Mouse (Mus musculus): ENCODE results near the gene Dmbt1. TPM values are rescaled to one million over a fixed set of nuclear protein-coding genes. Genes with fewer than 3 reads are reported as not detected.

The Dmbt1 gene
- not detected in 2 replicates for polyA plus RNA-seq (2012; ENCODE audit: insufficient read depth, insufficient read length, missing spikeins)

GRCm38 (mm10) chr7:131031755-131032154 lies at the start of gene Dmbt1:
Dmbt1 (plus strand) TSS chr7:131032053.
- Histone ChIP-seq H3K4me3 (ENCODE audit: insufficient read depth, low read depth, low read length) (no peak within 1 kb of the TSS), H3K4me1 (ENCODE audit: control insufficient read depth, insufficient read depth, insufficient read length, low read length) (no peaks in the 10 kb centered on the region), H3K27ac (replicated peaks; ENCODE audit: low read depth, low read length) (no peak within 1 kb of the TSS)

- Histone ChIP-seq H3K27ac (replicated peaks; ENCODE audit: low read depth, low read length) (no peak overlapping the region), H3K4me1 (ENCODE audit: control insufficient read depth, insufficient read depth, insufficient read length, low read length) (peaks cover 5% of the 10 kb centered on the region; the same call in 1 of the 2 replicates), H3K4me3 (ENCODE audit: insufficient read depth, low read depth, low read length) (no peak overlapping the region)
Observed at GRCm38 (mm10) chr7:130982371-130982770, 49.5 kb upstream of the Dmbt1 start.

- Histone ChIP-seq H3K4me1 (ENCODE audit: control insufficient read depth, insufficient read depth, insufficient read length, low read length) (peaks cover 2% of the 10 kb centered on the region; the same call in 1 of the 2 replicates), H3K27ac (replicated peaks; ENCODE audit: low read depth, low read length) (no peak overlapping the region), H3K4me3 (ENCODE audit: insufficient read depth, low read depth, low read length) (no peak overlapping the region)
Observed at GRCm38 (mm10) chr7:130982881-130983280, 49.0 kb upstream of the Dmbt1 start.

- Histone ChIP-seq H3K27ac (replicated peaks; ENCODE audit: low read depth, low read length) (no peak overlapping the region), H3K4me1 (ENCODE audit: control insufficient read depth, insufficient read depth, insufficient read length, low read length) (no peaks in the 10 kb centered on the region), H3K4me3 (ENCODE audit: insufficient read depth, low read depth, low read length) (no peak overlapping the region)
Observed at GRCm38 (mm10) chr7:130984294-130984693, 47.6 kb upstream of the Dmbt1 start.

- H3K4me1 ChIP-seq (ENCODE audit: control insufficient read depth, insufficient read depth, insufficient read length, low read length), result no peaks in the 10 kb centered on the region
- H3K4me3 ChIP-seq (ENCODE audit: insufficient read depth, low read depth, low read length), result no peak overlapping the region
- H3K27ac ChIP-seq (replicated peaks; ENCODE audit: low read depth, low read length), result no peak overlapping the region
Observed at GRCm38 (mm10) chr7:130985193-130985592, 46.7 kb upstream of the Dmbt1 start.

GRCm38 (mm10) chr7:130985716-130986115 lies 46.1 kb upstream of the Dmbt1 start:
- H3K4me3 ChIP-seq (ENCODE audit: insufficient read depth, low read depth, low read length), result no peak overlapping the region
- H3K27ac ChIP-seq (replicated peaks; ENCODE audit: low read depth, low read length), result no peak overlapping the region
- H3K4me1 ChIP-seq (ENCODE audit: control insufficient read depth, insufficient read depth, insufficient read length, low read length), result no peaks in the 10 kb centered on the region

GRCm38 (mm10) chr7:130988146-130988545 lies 43.7 kb upstream of the Dmbt1 start:
- no peak overlapping the region for H3K27ac ChIP-seq (replicated peaks; ENCODE audit: low read depth, low read length)
- H3K4me3 ChIP-seq (ENCODE audit: insufficient read depth, low read depth, low read length), result no peak overlapping the region
- H3K4me1 ChIP-seq (ENCODE audit: control insufficient read depth, insufficient read depth, insufficient read length, low read length), result no peaks in the 10 kb centered on the region

GRCm38 (mm10) chr7:130989371-130989770 lies 42.5 kb upstream of the Dmbt1 start:
- no peaks in the 10 kb centered on the region for H3K4me1 ChIP-seq (ENCODE audit: control insufficient read depth, insufficient read depth, insufficient read length, low read length)
- no peak overlapping the region for H3K4me3 ChIP-seq (ENCODE audit: insufficient read depth, low read depth, low read length)
- H3K27ac ChIP-seq (replicated peaks; ENCODE audit: low read depth, low read length), result no peak overlapping the region

- no peak overlapping the region for H3K27ac ChIP-seq (replicated peaks; ENCODE audit: low read depth, low read length)
- H3K4me1 ChIP-seq (ENCODE audit: control insufficient read depth, insufficient read depth, insufficient read length, low read length), result no peaks in the 10 kb centered on the region
- H3K4me3 ChIP-seq (ENCODE audit: insufficient read depth, low read depth, low read length), result no peak overlapping the region
Observed at GRCm38 (mm10) chr7:130991174-130991789, 40.6 kb upstream of the Dmbt1 start.

- Histone ChIP-seq H3K4me1 (ENCODE audit: control insufficient read depth, insufficient read depth, insufficient read length, low read length) (0 out of 2 replicates have a peak, but pooled peaks cover 3% of the 10 kb centered on the region), H3K4me3 (ENCODE audit: insufficient read depth, low read depth, low read length) (no peak overlapping the region), H3K27ac (replicated peaks; ENCODE audit: low read depth, low read length) (no peak overlapping the region)
Observed at GRCm38 (mm10) chr7:130993907-130994306, 37.9 kb upstream of the Dmbt1 start.

GRCm38 (mm10) chr7:131001976-131002726 lies 29.7 kb upstream of the Dmbt1 start:
- no peak overlapping the region for H3K27ac ChIP-seq (replicated peaks; ENCODE audit: low read depth, low read length)
- H3K4me1 ChIP-seq (ENCODE audit: control insufficient read depth, insufficient read depth, insufficient read length, low read length), result no peaks in the 10 kb centered on the region
- H3K4me3 ChIP-seq (ENCODE audit: insufficient read depth, low read depth, low read length), result no peak overlapping the region

- no peaks in the 10 kb centered on the region for H3K4me1 ChIP-seq (ENCODE audit: control insufficient read depth, insufficient read depth, insufficient read length, low read length)
- no peak overlapping the region for H3K27ac ChIP-seq (replicated peaks; ENCODE audit: low read depth, low read length)
- no peak overlapping the region for H3K4me3 ChIP-seq (ENCODE audit: insufficient read depth, low read depth, low read length)
Observed at GRCm38 (mm10) chr7:131004071-131004470, 27.8 kb upstream of the Dmbt1 start.

GRCm38 (mm10) chr7:131007221-131007620 lies 24.6 kb upstream of the Dmbt1 start:
- H3K4me3 ChIP-seq (ENCODE audit: insufficient read depth, low read depth, low read length), result no peak overlapping the region
- H3K27ac ChIP-seq (replicated peaks; ENCODE audit: low read depth, low read length), result no peak overlapping the region
- H3K4me1 ChIP-seq (ENCODE audit: control insufficient read depth, insufficient read depth, insufficient read length, low read length), result no peaks in the 10 kb centered on the region

GRCm38 (mm10) chr7:131009178-131009577 lies 22.7 kb upstream of the Dmbt1 start:
- Histone ChIP-seq H3K4me1 (ENCODE audit: control insufficient read depth, insufficient read depth, insufficient read length, low read length) (no peaks in the 10 kb centered on the region), H3K4me3 (ENCODE audit: insufficient read depth, low read depth, low read length) (no peak overlapping the region), H3K27ac (replicated peaks; ENCODE audit: low read depth, low read length) (no peak overlapping the region)

- H3K4me3 ChIP-seq (ENCODE audit: insufficient read depth, low read depth, low read length), result no peak overlapping the region
- H3K27ac ChIP-seq (replicated peaks; ENCODE audit: low read depth, low read length), result no peak overlapping the region
Observed at GRCm38 (mm10) chr7:131011901-131012300, 20.0 kb upstream of the Dmbt1 start.

GRCm38 (mm10) chr7:131019181-131019580 lies 12.7 kb upstream of the Dmbt1 start:
- Histone ChIP-seq H3K4me3 (ENCODE audit: insufficient read depth, low read depth, low read length) (no peak overlapping the region), H3K4me1 (ENCODE audit: control insufficient read depth, insufficient read depth, insufficient read length, low read length) (no peaks in the 10 kb centered on the region), H3K27ac (replicated peaks; ENCODE audit: low read depth, low read length) (no peak overlapping the region)

More at GRCm38 (mm10) chr7:131011901-131012300, 20.0 kb upstream of the Dmbt1 start:
- no peaks in the 10 kb centered on the region for H3K4me1 ChIP-seq (ENCODE audit: control insufficient read depth, insufficient read depth, insufficient read length, low read length)

Data from brown adipose tissue, adult 24 weeks (tissue).